Mouse (Mus musculus): ENCODE results near the gene Gm38119.
A peak's percentile ranks its signal among the peaks of the same experiment; 100 is the strongest.

The Gm38119 gene

DNA sequence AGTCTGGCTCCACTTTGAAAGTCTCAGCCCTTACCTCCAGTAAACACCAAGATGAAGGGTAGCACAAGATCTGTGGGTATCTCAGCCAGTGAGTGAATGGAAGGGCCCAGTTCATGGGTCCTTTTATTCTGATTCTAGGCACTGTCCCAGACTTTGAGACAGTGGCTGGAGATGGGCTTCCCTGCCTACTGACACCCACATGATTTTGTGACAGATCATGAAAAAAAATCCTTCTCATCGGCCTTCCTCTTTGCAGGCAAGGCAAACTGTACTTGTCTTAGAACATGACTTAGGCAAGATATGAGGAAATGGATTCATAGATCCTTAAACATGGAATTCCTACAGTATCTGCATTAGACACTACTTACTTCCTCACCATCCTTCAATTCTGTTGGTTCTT lies at the start of gene Gm38119:
Gene Gm38119, minus strand, starts transcription at position 101 of the 400 bp plus-strand sequence.
- DNase-seq: no peak

DNA sequence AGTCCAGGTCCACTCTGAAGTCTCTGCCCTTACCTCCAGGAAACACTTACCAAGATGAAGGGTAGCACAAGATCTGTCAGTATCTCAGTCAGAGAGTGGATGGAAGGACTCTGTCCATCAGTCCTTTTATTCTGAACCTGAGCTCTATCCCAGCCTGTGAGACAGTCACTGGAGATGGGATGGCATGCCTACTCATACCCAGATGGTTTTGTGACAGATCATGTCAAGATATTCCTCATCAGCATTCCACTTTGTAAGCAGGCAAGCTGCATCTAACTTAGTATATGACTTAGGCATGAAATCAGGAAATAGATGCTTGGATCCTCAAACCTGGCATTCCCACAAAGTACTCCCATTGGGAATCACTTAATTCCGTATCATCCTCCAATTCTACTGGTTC lies 39.9 kb upstream of the Gm38119 start, which contains the start of gene Lce1i:
Gene Lce1i, minus strand, starts transcription at position 101 of the 400 bp plus-strand sequence.
- no peak for DNase-seq

DNA sequence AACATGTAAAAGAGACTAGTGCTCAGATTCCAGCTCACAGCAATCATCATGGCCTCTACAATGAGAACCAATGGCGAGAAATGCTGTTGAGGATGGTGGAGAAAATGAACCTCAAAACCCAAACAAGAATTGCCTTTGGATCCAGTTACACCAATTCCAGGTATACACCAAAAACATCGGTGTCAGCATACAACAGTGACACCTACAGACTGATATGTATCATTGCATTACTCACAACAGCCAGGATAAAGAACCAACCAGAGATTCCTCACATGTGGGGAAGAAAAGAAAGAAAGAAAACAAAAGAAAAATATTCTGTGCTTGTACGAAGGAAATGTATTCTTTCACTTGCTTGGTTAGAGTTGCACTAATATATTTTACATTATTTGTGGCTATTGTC lies 32.7 kb upstream of the Gm38119 start:
- no peak for DNase-seq

DNA sequence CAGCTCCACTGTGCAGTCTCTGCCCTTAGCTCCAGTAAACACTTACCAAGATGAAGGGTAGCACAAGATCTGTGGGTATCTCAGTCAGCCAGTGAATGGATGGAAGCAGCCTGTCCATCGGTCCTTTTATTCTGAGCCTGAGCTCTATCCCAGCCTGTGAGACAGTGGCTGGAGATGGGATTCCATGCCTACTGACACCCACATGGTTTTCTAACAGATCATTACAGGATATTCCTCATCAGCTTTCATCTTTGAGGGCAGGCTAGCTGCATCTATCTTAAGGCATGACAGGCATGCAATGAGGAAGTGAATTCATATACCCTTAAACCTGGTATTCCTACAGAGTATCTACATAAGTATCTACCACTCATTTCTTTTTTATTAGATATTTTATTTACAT lies 26.1 kb upstream of the Gm38119 start, which contains the start of gene Lce1h:
Gene Lce1h, minus strand, starts transcription at position 101 of the 400 bp plus-strand sequence.
- DNase-seq: no peak

DNA sequence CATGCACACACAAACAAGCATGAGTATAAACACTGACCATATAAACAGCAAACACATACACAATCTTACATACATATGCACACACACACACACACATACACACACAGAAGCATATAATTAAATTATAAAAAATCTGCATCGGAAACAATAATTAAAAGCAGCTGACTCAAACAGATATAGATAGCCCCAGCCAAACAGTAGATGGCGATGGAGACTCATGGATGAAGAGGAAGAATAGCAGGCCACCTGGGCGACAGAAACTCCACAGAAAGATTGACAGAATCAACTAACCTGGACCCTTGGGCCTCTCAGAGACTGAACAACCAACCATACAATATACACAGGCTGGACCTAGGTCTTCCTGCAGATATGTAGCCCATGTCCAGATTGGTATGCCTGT lies 14.3 kb upstream of the Gm38119 start:
- no peak for DNase-seq

DNA sequence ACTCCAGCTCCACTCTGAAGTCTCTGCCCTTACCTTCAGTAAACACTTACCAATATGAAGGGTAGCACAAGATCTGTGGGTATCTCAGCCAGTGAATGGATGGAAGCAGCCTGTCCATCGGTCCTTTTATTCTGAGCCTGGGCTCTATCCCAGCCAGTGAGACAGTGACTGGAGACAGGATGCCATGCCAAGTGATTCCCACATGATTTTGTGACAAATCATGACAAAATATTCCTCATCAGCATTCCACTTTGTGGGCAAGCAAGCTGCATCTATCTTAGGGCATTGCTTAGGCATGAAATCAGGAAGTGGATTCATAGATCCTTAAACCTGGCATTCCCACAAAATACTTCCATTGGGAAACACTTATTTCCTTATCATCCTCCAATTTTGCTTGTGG lies 13.3 kb upstream of the Gm38119 start, which contains the start of gene Lce1g:
Gene Lce1g, minus strand, starts transcription at position 101 of the 400 bp plus-strand sequence.
- DNase-seq: no peak

DNA sequence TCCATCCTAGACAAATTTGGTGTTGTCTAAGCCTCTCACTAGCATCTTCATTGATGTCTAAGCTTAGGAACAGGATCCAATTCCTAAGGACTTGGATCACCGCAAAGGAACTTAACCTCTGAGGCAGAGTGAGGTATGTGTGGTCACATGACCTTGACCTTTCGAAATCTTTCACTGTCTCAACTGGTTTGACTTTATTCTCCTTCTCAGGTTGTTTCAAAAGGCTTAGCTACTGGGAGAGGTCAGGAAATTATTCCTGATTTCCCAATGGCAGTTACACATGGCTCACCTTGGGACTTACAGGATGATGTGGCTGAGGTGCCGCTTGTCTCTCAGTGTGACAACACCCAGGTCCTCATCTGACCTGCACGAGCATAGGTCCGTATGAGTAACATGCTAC lies 16.3 kb downstream of the Gm38119 start:
- no peak for DNase-seq

DNA sequence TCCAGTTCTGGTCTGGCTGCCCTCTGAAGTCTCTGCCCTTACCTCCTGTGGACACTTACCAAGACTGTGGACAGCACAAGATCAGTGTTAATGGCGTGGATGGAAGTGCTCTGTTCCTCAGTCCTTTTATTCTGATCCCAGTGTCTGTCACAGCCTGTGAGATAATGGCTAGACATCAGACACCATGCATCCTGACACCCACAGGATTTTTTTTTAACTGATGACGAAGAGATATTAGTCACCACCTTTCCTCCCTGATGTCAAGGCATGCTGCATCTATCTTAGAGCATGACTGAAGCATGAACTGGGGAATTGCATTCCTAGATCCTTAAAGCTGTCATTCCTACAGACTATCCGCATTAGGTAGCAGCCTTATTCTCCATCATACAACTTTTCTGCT lies 18.6 kb downstream of the Gm38119 start, which contains the start of gene Lce1f:
Gene Lce1f, minus strand, starts transcription at position 101 of the 400 bp plus-strand sequence.
- no peak for DNase-seq

DNA sequence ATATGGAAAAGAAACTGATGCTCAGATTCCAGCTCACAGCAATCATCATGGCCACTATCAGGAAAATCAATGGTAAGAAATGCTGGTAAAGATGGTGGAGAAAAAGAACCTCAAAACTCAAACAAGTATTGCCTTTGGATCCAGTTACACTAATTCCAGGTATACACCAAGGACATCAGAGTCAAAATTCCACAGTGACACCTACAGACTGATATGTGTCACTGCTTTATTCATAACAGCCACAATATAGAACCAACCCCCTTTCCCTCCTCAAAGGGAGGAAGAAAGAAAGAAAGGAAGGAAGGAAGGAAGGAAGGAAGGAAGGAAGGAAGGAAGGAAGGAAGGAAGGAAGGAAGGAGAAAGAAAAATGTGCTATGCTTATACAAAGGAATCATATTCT lies 23.8 kb downstream of the Gm38119 start:
- no peak for DNase-seq

DNA sequence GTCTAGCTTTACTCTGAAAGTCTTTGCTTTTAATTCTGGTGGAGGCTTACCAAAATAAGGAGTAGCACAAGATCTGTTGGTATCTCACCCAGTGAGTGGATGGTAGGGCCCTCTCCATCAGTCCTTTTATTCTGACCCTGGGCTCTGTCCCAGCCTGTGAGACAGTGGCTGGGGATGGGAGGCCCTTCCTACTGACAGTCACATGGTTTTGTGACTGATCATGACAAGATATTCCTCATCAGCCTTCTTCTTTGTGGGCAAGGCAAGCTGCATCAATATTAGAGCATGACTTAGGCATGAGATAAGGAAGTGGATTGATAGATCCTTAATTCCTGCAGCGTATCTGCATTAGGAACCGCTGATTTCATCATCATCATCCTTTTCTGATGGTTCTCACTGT lies 29.9 kb downstream of the Gm38119 start, which contains the start of gene Lce1e:
Gene Lce1e, minus strand, starts transcription at position 101 of the 400 bp plus-strand sequence.
- DNase-seq: no peak

DNA sequence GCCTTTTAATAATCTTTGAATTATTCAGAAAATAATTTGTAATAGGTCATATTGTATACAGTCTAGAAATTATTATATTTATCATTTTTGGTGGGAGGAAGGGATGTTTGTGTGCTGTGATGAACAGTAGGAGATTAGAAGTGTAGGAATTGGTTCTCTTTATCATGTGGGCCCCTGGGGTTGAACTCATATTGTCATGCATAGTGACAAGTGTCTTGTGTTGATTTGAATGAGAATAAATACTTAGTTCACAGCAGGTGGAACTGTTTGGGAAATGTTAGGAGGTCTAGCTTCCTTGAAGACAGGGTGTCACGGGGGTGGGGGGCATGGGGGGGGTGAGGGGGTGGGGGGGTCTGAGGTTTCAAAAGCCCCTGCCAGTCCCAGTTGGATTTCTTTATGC lies 44.3 kb downstream of the Gm38119 start:
- DNase-seq: no peak

DNA sequence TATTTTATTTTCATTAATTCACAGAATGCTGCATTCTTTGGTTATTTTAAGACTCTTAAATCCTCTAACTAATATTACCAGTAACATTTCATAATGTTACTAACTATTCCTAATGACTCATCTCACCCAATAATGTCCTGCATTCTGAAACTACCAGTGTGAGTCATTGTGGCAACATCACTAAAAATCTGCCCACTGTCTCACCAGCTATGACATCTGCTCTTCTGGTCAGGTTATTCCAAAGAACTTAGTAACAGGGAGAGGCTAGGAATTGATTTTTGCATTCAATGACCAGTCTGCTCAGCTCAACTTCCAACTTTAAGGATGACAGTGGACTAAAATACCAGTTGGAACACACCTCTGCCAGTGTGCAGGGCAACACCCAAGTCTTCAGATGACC lies 47.2 kb downstream of the Gm38119 start:
- DNase-seq: no peak

DNA sequence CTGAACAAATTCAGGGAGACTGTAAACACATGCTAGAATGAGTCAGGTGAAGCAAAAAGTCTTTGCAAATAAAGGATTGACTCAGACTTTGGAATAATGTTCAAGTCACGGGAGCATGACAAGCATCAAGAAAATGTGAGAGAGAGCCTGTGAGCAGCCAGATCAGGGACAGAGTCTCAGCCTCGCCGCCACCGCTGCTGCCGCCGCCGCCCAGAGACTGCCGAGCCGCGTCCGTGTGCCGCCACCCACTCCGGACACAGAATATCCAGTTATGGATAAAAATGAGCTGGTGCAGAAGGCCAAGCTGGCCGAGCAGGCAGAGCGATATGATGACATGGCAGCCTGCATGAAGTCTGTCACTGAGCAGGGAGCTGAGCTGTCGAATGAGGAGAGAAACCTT lies 49.7 kb downstream of the Gm38119 start:
- peak; percentile 5 to 8 for DNase-seq
